Mouse (Mus musculus) heart, postnatal 0 days (tissue): Measurements from ENCODE around the gene Gm27021. TPM values are rescaled to one million over a fixed set of nuclear protein-coding genes. Genes with fewer than 3 reads are reported as not detected.

Experiments used
- ATAC-seq: fragments of 200-750 bp; cut with Nextera tagmentation; 2 replicates; pipeline ENCODE4 v1.8.0; 2017; ENCODE audit warnings: low read depth, moderate number of reproducible peaks, moderate library complexity; ENCODE audit not compliant: insufficient read depth
- DNase-seq: peaks from one replicate; pipeline ENCODE4 v3.0.0-alpha.2; 2016; ENCODE audit warnings: low spot score
- H3K27ac ChIP-seq: fragments of 300-500 bp; sonication (generic); 2 replicates; pipeline ENCODE4 v1.5.1; 2014; ENCODE audit warnings: low read depth, mild to moderate bottlenecking
- H3K27me3 ChIP-seq: fragments of 300-500 bp; sonication (generic); 2 replicates; pipeline ENCODE4 v1.6.1; 2014; ENCODE audit warnings: low read length, mixed read lengths; ENCODE audit not compliant: control insufficient read depth, insufficient read depth
- H3K36me3 ChIP-seq: fragments of 300-500 bp; sonication (generic); replicated peaks from 2 replicates; pipeline ENCODE4 v1.6.1; 2014; ENCODE audit warnings: low read length, mixed read lengths; ENCODE audit not compliant: control insufficient read depth, insufficient read depth
- H3K4me1 ChIP-seq: fragments of 300-500 bp; sonication (generic); 2 replicates; pipeline ENCODE4 v1.6.1; 2014; ENCODE audit warnings: antibody characterized with exemption; ENCODE audit not compliant: control insufficient read depth, insufficient read depth
- H3K4me2 ChIP-seq: fragments of 300-500 bp; sonication (generic); 2 replicates; pipeline ENCODE4 v1.6.1; 2014; ENCODE audit warnings: low read depth, mild to moderate bottlenecking, low read length, moderate library complexity
- H3K4me3 ChIP-seq: fragments of 300-500 bp; sonication (generic); 2 replicates; pipeline ENCODE4 v1.5.1; 2014; ENCODE audit warnings: low read depth, low read length
- H3K9ac ChIP-seq: fragments of 300-500 bp; sonication (generic); replicated peaks from 2 replicates; pipeline ENCODE4 v1.6.1; 2014; ENCODE audit warnings: low read depth, low read length, mixed read lengths
- H3K9me3 ChIP-seq: fragments of 300-500 bp; sonication (generic); replicated peaks from 2 replicates; pipeline ENCODE4 v1.6.1; 2016; ENCODE audit warnings: low read length; ENCODE audit not compliant: control insufficient read depth
- CTCF ChIP-seq: IDR thresholded peaks from 2 replicates; pipeline ENCODE4 v1.5.1; 2016; ENCODE audit warnings: antibody characterized with exemption, control low read depth, low read depth
- EP300 ChIP-seq: IDR thresholded peaks from 2 replicates; pipeline ENCODE4 v1.6.1; 2016; ENCODE audit warnings: antibody characterized with exemption, low read depth
- WGBS: fragments of 180-500 bp; shearing (Covaris S2); extraction: QIAGEN DNeasy Blood & Tissue Kit; methylation state at CpG from one replicate; pipeline ENCODE4 v1.1.7; 2014; 5-methylcytosine and 5-hydroxymethylcytosine counted together
- polyA plus RNA-seq: library from polyadenylated mRNA; unstranded; fragments of >200 nt; fragmentation: Nextera tagmentation; extraction: Ambion mirVana; gene quantifications from 2 replicates; pipeline ENCODE4 v1.2.1, GENCODE M21; 2015
- total RNA-seq: library from RNA; depleted of rRNA; stranded (reverse); fragments of >200 nt; gene quantifications from 2 replicates; pipeline ENCODE4 v1.2.3, GENCODE M21; 2014; ENCODE audit warnings: low replicate concordance

Gene Gm27021
- total and polyA plus RNA-seq, 2 experiments from 2014 or later, result 1.1 to 5.4 TPM

DNA sequence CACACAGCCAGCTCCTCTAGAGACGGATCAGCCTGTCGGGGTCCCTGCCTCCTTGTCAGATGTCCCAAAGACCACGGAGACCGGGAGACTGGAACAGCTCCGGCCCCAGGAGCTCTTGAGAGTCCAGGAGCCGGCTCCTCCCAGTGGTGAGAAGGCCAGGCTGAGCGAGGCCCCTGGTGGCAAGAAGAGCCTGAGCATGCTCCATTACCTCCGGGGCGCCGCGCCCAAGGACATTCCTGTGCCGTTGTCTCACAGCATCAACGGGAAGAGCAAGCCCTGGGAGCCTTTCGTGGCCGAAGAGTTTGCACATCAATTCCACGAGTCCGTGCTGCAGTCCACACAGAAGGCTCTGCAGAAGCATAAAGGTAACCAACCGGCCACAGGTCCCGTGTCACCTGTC lies 92.9 kb downstream of the Gm27021 start:
- Histone ChIP-seq H3K4me1 (no peaks in the 10 kb centered on the region), H3K4me2 (no peak overlapping the region), H3K27me3 (no peaks in the 10 kb centered on the region), H3K9me3 (no peaks in the 10 kb centered on the region), H3K9ac (no peak overlapping the region), H3K27ac (no peak overlapping the region), H3K36me3 (peaks cover 93% of the 10 kb centered on the region), H3K4me3 (no peak overlapping the region)
- no peak for DNase-seq
- TF ChIP-seq EP300 (no peak), CTCF (no peak)
- no peak for ATAC-seq
- WGBS, result 57% methylated on average over 19 of the region's 19 CpGs

DNA sequence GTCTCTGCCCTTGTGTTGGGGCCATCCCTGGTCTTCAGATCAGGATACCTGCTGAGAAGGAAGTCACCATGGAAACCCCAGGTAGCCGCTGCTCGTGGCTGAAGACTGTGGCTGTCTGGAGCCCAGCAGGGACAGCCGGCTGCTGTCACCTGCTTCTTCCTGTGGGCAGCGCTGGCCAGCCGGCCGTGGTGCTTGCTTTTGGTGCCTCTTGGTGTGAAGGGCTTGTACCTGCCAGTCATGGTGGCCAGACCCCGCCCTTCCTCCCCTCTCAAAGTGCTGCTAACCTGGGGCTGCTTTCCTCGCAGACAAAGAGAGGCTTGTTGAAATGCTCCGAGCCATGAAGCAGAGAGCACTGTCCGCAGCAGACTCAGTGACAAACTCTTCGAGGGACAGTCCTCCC lies 94.0 kb downstream of the Gm27021 start:
- no peak for DNase-seq
- no peaks in the 10 kb centered on the region for H3K9me3 ChIP-seq
- H3K36me3 ChIP-seq, result peaks cover 93% of the 10 kb centered on the region
- H3K4me2 ChIP-seq, result no peak overlapping the region
- no peak overlapping the region for H3K9ac ChIP-seq
- TF ChIP-seq EP300, result no peak
- no peak for TF ChIP-seq CTCF
- H3K4me1 ChIP-seq, result no peaks in the 10 kb centered on the region
- no peak overlapping the region for H3K4me3 ChIP-seq
- no peak overlapping the region for H3K27ac ChIP-seq
- 87% methylated on average over 11 of the region's 11 CpGs for WGBS
- no peaks in the 10 kb centered on the region for H3K27me3 ChIP-seq
- no peak for ATAC-seq

DNA sequence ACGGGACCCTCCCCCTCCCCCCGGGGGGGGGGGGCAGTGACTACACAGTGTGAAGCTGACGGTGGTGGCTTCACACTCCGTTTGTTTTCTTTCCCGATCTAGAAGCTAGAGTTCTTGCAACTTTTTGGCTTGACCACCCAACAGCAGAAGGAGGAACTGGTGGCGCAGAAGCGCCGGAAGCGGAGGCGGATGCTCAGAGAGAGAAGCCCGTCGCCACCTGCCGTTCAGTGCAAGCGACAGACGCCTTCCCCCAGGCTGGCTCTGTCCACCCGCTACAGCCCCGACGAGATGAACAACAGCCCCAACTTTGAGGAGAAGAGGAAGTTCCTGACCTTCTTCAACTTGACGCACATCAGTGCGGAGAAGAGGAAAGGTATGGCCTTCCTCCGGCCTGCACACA lies 95.3 kb downstream of the Gm27021 start:
- Histone ChIP-seq H3K9ac (no peak overlapping the region), H3K4me1 (no peaks in the 10 kb centered on the region), H3K27ac (no peak overlapping the region), H3K36me3 (peaks cover 93% of the 10 kb centered on the region), H3K27me3 (no peaks in the 10 kb centered on the region), H3K4me2 (no peak overlapping the region), H3K9me3 (no peaks in the 10 kb centered on the region), H3K4me3 (no peak overlapping the region)
- WGBS, result 85% methylated on average over 21 of the region's 21 CpGs
- ATAC-seq (no peak), DNase-seq (no peak)
- TF ChIP-seq EP300 (no peak), CTCF (no peak)

DNA sequence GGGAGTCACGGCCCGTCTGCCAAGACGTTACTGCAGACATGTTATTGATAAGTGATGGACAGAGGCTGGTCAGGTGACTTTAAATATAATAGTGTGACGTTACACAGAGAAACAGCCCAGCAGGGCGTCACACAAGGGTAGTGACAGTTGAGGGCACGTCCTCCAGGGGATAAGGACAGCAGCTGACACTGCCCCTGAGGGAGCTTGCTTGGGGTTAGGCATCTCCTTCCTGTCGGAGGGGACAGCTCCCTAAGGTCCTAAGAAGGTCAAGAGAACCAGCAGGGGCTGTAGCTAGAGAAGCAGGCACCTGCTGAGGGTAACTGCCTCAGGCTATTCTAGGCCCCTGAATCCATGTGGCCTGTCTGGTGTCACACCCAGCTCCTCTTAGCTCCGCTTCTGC lies 96.3 kb downstream of the Gm27021 start:
- H3K4me3 ChIP-seq, result no peak overlapping the region
- WGBS, result 83% methylated on average over 8 of the region's 8 CpGs
- no peak overlapping the region for H3K27ac ChIP-seq
- ATAC-seq, result no peak
- TF ChIP-seq EP300, result no peak
- TF ChIP-seq CTCF, result no peak
- no peaks in the 10 kb centered on the region for H3K9me3 ChIP-seq
- no peak overlapping the region for H3K4me2 ChIP-seq
- peaks cover 93% of the 10 kb centered on the region for H3K36me3 ChIP-seq
- H3K4me1 ChIP-seq, result no peaks in the 10 kb centered on the region
- no peak overlapping the region for H3K9ac ChIP-seq
- H3K27me3 ChIP-seq, result no peaks in the 10 kb centered on the region
- DNase-seq, result no peak

DNA sequence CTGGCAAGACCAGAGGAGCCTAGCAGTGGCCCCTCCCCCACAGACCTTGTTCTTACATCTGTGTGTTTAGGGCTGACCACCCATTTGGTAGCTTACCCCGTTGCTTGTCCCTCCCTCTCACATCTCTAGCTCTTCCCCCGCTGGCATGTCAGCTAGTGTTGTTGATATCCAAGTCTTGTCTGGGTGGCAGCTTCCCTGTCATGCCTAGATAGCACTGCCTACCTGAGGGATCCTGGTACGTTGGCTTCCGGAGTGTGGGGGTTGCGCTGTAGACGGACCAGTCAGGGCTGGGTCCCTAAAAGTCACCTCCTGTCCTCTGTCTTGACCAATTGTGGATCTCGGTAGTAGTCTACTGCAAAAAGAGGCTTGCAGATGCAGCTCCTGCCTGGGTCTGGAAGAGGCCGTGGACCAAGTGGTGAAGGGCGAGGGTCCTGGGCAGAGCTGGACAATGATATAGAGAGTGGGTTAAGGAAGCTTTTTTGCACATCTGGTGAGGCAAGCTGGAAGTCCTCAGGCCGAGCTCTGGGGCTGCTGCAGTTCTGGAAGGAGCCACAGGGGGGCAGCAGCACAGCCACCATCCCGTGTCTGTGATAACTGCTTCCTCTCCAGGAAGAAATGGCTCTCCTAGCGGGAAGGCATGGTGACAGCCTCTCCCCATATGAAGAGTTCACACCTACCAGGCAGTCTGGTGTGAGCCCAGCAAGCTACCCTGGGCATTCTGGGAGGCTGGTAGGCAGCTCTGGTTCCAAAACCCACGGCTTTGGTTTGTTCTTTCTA lies 97.8 kb downstream of the Gm27021 start:
- H3K27me3 ChIP-seq, result no peaks in the 10 kb centered on the region
- H3K9ac ChIP-seq, result no peak overlapping the region
- WGBS, result 44% methylated on average over 13 of the region's 13 CpGs
- TF ChIP-seq EP300 (no peak), CTCF (peak; percentile 89)
- 0 out of 2 replicates have a peak, but pooled peaks cover 3% of the 10 kb centered on the region for H3K4me1 ChIP-seq
- peaks cover 89% of the 10 kb centered on the region for H3K36me3 ChIP-seq
- DNase-seq (peak; percentile 77), ATAC-seq (0 out of 2 replicates have a peak, but pooled peaks have one; percentile 34)
- no peak overlapping the region for H3K4me3 ChIP-seq
- H3K27ac ChIP-seq, result no peak overlapping the region
- no peak overlapping the region for H3K4me2 ChIP-seq
- H3K9me3 ChIP-seq, result no peaks in the 10 kb centered on the region

DNA sequence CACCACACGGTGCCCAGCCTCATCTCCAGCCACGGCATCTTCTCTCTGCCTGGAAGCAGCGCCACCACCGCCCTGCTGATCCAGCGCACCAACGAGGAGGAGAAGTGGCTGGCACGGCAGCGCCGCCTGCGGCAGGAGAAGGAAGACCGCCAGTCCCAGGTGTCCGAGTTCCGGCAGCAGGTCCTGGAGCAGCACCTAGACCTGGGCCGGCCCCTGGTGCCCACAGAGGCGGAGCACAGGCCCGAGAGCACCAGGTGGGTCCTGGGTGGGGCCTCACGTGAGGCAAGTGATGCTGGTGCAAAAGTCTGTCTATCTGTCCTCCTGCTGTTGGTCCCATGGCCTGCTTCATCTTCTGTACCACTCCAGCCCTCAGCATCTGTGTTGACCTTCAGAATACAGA lies 98.8 kb downstream of the Gm27021 start:
- no peak overlapping the region for H3K4me2 ChIP-seq
- WGBS, result 92% methylated on average over 17 of the region's 17 CpGs
- H3K27ac ChIP-seq, result no peak overlapping the region
- no peak overlapping the region for H3K9ac ChIP-seq
- no peak for DNase-seq
- no peaks in the 10 kb centered on the region for H3K9me3 ChIP-seq
- no peaks in the 10 kb centered on the region for H3K27me3 ChIP-seq
- H3K36me3 ChIP-seq, result peaks cover 79% of the 10 kb centered on the region
- H3K4me1 ChIP-seq, result 0 out of 2 replicates have a peak, but pooled peaks cover 4% of the 10 kb centered on the region
- no peak for TF ChIP-seq CTCF
- no peak for TF ChIP-seq EP300
- ATAC-seq, result no peak
- no peak overlapping the region for H3K4me3 ChIP-seq
